Mouse (Mus musculus) testis, postnatal 10 days (tissue): ENCODE results near the gene Ets1.

Experiments used
- DNase-seq: peaks from one replicate; pipeline ENCODE4 v3.0.0; 2021; ENCODE audit warnings: low spot score

Ets1 gene

DNA sequence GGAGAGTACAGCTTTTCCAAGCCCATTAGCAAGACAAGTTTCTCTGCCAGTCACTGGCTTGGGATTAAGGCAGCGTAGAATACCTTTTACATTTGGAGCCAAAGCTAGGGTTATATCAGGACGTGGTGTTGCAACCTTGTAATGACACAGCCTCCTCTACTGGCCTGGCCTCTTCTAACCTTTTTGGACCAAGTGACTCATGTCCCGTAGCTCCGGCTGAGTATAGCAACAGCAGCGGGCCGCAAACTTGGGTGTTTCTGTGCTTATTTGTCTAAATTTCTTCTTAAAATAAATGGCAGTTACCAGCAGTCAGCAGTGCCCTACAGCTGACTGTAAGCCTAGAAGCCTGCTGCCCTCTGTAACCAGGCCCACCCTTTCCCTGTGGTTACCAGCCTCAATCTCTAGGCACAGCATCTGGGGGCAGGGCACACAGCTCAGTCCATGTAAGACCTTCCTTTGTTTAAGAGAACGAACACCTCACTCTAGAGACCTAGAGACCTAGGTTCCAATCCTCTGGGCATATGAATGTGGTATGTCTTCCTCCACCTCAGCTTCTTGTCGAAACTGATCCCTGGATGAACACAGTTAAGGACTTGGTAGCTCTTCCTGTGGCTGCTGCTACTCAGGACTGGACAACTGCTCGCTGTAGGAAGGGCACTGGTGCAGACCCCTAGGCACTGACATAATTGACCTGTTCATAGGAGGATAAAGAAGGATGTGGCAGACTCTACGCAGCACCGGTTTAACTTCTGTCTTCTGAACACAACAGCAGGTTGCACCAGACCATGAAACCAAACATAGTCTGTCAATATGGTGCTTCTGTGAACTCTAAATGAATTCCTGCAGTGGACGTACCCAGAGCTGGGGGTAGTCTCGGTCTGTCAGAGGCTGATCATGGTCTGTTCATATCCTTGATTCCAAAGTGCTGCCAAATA, 94.9 kb downstream of the Ets1 start:
- DNase-seq: no peak

DNA sequence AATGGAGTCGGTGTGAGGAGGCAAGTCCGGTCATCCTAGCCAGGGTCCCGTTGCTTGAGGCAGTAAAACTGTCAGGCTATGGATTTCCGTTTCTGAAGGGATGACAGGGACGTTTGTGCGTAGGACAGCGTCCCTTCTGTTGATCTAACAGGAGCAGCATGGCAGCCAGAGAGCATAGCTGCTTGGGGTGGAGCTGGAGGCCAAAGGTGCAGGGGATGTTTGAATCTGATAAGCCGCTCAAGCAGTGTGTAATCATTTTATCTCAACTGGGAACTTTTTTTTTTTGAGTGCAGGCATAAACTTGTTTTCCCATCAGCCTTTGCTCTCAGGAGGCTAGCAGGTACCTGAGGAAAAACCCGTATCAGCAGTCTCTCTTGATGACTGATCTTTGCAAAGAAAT, 95.8 kb downstream of the Ets1 start:
- no peak for DNase-seq

DNA sequence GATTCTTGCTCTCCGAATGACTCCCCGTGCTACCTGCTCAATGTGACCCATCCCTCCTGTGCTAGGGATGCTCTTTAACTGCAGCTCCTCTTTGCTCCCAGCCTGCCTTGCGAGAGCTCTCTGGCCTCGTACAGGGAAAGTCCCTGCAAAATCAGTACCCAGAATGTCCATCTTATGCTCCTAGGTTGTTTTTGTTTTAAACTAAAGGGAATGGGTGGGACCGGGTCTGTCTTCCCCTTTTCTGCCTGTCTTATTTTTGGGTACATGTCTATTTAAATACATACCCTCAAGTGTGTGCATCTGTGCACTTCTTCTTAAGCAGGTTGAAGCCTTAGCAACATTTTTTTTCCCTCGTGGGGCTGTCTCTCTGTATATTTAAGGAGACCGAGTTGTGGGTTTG, 99.0 kb downstream of the Ets1 start:
- DNase-seq: no peak

DNA sequence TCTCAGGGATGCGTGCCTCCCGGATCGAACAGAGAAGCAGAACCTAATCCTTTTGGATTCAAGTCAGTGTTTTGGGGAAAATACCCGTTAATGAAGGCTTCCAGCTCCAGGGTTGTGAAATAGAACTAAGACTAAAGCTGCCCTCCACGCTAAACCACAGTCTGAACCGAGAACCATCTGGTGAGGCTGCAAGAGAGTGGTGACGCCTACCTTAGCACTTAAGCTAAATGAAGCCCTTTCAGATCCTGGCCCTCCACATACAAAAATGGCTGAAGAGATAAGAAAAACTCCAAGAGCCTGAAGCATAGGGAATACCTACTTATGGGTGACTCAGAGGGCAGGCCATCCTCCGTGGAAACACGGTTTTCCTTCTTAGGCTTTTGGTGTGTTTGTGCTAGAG, 100.0 kb downstream of the Ets1 start:
- DNase-seq: no peak

DNA sequence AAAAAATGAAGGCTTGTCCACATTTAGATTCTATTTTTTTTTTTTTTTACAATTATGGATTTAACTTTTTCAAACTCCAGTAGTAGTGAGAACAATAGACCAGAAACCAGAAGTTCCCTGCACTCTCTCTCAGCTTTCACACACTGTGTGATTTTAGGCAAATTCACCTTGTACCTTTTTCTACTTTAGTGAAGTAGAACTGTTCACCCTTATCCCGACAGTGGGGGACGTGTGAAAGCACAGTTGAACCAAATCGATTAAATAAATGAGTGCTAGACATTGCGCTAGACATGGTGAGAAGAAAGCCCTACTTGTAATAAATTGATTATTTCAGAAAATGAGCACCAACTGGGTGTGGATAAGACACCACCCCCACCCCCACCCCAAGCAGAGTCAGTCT, 104.0 kb downstream of the Ets1 start:
- DNase-seq: no peak

DNA sequence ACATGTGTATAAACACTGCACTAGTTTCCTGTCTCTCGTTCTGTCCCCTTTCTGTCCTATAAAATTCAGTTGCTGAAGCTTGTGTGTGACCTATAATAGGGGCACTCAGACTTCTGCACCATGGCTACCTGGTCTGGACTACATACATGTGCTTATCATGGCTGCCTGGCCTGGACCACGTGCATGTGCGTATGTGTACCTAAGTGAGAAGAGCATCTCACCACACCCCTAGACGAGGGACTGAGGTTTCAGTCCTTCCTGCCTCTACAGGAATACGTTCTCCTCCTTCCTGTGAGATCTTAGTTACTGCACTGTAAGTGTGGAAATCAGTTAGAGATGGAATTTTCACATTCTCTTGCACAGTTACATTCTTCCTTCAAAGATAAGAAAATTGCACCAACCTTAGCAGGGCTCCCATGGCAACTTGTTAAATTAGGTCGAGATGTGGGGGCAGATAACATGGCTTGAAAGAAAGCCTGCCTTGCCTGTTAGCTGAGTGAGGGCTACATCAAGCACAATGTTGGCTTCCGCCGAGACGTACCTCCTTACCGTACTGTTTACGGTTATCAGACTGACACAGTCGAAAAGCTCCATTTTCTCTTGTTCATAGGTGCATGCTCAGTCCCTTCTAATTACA, 104.8 kb downstream of the Ets1 start:
- DNase-seq: no peak

DNA sequence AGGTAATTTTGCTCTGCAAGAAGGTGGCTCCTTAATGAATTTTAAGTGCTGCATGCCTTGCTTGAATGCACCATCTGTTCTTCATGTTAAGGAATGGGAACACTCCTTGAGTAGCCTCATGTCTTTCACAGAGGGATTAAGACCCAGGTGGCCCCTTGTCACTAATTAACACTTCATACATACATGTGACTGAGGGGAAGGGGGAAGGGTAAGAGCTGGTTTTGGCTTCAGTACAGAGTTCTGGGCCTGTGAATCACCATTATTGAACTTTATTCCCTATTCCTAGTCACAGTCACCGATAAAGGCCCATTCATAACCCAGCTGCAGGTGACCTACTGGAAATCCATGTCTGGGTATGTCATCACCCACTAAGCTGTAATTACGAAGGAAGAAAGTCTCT, 105.7 kb downstream of the Ets1 start:
- no peak for DNase-seq

DNA sequence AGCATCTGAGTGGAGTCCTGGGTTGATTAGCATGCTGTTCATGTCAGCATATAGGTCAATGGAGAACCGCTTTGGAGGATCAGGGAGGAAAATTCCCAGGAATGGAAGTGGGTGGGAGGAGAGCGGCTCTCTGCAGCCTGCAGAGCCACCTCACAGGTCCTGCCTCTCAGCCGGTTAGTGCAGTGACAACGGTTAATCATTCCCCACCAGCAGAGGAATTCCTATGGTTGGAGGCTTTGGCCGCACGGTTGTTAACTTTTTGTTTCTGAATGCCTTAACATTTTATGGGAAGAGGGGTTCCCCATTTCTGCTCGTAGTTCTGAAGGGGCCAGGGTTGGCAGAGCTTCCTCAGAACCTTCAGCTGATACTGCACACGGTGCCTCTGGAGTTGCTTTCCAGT, 107.1 kb downstream of the Ets1 start:
- DNase-seq: no peak

DNA sequence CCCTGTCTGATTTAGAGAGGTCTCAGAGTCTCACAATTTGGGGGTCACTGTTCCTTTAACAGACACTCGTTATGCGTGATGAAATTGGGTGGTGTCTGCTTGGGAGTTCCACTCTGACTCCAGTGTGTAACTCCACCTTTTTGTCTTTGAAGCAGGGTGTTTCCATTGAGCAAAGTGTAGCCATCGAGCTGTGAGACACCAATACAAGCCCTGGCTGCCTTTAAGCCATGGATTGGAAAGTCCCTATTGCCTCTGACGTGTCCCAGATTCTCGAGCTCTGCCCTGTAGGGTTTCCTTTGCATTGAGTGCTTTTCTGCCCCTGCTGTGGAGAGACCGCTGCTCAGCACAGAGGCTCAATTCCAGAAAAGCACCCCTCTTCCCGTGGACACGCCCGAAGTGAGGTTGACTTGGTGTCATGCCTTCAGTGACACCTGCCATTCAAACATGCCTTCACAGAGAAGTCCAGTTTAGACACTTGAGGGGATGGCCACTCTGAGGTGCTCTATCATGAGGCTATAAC, 107.7 kb downstream of the Ets1 start:
- no peak for DNase-seq

DNA sequence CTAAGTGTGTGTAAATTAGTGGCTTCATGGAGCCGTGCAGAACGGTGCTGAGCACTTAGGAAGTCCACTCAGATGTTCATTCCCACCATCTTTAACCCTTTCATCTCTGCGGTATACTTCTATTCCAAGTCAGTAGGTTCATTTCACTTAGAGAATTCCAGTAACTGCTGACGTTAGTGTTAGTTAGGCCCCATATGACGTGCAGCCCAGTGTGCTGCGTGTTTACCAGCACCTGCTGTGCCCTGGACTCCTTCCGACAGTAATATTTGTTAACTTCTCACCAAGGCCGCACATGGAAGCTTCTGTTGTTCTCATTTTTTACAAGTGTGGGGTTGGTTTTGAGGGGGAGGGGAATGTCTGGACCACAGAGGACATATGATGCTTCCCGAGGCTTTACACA, 108.3 kb downstream of the Ets1 start:
- no peak for DNase-seq

DNA sequence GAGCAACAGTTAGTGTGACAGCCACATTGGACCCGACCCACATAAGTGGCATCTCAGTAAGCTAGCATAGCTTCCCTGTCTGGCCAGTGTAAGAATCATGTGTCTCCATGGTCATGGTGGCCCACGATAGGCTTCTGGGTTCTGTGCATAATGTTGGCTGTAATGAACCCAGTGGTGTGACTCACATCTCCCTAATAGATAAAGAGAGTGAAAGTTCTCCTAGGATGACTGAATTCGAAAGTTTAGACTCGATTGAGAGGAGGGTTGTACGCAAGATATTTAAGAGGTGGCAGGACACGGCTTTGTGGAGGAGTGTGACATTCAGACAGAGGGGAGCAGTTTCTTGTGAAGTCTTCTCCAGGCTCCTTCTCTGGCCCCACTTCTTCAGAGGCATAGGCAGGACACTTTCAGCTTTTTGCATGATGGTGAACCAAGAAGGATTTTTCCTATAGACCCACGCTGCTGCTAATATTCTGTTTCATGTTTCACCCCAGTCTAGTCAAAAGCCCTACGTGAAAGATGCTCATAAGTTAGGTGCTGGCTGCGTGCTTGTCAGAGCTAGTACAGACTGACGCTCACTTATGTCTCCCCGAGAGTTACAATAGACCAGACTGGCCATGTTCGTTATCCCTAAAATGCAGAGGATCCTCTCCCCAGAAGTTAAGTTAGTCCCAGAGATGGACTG, 109.2 kb downstream of the Ets1 start:
- no peak for DNase-seq

DNA sequence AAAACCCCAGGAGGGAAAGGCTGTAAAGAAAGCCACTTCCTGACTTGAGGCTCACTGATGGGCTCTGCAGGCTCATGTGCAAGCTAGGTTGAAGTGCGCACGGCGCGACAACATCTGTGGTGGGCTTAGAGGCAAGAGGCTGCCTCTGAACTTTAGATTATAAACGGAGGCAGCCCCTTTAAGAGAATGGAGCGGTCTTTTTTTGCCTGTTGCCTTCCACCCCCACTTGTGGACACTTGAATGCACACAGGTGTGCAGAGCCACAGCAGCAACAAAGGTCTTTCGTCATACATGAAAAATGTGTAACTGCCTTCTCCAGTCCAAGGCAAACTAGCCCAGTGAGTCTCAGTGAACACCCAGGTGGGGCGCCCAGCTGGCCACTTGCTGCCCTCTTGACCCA, 110.0 kb downstream of the Ets1 start:
- no peak for DNase-seq

DNA sequence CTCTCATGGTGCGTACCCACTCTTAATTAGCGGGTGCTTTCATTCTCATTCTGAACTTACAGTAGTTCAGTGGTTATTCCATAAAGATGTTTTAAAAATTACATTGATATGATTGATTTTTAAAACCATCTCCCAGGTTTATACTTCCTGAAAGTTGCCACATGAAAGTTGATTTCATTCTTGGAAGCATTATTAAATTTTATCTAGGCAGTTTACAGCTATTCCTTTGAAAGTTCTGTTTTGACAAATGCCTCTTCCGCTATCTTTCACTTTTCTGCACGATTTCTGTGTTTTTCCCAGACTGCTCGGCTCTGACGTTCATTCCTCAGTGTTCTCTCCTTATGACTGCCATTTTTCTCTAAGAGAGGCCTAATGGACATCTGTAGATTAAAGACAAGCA, 110.6 kb downstream of the Ets1 start:
- DNase-seq: no peak

DNA sequence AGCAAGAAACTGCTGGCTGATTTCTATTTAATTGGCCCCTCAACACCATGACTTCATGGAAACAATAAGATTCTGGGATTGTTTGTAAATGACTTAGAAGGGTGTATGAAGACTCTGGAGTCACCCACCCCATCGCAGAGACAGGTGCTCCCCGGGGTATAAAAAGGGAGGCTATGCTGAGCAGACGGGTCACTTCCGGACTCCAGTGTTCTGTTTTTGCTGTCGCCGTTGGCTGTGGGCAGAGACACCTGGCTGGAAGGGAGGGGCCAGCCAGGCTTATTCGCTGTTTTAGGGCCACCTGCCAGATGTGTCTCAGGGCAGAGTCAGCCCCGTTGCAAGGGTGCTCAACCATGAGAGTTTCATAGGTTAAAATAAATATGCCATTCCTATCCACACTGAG, 111.6 kb downstream of the Ets1 start:
- DNase-seq: no peak

DNA sequence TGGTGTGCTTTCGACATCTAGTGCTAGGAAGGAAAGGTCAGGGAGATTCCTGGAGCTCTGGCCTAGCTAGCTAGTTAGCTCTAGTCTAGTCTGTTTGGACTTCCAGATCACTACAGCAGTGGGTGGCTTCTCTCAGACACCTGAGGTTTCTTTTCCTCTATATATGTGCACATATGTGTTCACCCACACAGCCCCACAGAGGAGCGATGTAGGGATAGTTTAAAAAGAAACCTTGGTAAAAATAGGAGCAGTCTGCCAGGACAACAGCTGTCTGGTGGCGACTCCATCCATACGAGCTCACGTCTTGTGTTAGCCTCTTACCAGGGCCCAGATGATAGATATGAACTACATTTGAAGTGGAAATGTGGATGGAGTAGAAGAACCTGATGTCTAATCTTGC, 112.5 kb downstream of the Ets1 start:
- no peak for DNase-seq

DNA sequence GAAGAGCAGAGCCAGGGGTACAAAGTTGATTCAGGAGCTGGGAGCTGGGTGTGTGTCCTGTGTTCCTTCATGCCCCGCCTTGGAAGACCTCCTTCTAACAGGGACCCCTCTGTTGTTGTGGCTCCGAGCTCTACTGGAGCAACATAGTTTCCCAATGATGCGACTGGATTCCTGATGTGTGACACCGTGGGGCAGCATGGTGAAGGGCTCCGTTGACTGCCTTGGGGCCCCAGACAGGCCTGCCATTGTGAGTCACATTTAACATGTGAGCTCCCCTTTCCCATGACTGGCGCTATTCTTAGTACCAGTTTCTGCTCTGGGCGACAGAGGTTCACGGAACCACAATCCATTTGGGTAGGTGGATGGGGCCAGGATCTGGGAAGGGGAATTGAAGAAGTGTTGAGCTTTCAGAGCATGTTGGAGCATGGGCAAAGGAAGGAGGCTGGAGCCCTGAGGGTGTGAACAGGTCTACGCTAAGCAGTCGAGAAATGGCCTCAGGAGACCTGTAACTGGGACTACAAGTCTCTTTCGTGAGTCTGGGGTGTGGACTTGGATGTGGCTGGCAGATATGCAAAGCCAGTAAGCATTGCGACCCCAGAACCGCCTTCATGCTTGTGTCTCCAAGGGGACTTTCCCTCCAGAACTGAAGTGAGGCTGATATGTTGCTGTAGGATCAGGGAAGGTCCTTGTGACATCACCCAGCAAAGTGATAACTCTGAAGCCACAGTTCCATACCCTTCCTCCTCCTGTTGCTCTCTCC, 113.9 kb downstream of the Ets1 start:
- DNase-seq: no peak

DNA sequence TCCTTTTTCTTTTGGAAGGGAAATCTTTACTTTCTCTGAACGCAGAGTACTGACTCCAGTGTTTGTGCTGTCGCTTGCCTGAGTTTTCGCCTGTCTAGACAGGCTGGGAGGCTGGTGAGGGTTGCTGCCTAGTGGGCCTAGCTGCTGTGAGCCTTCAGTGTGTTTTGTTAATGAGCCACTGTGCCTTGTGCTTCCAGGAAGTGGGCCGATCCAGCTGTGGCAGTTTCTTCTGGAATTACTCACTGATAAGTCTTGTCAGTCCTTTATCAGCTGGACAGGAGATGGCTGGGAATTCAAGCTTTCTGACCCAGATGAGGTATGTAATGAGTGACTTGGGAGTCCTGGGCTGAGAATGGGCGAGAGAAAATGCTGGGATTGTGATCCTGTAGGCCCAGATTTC, 116.6 kb downstream of the Ets1 start:
- DNase-seq: no peak

DNA sequence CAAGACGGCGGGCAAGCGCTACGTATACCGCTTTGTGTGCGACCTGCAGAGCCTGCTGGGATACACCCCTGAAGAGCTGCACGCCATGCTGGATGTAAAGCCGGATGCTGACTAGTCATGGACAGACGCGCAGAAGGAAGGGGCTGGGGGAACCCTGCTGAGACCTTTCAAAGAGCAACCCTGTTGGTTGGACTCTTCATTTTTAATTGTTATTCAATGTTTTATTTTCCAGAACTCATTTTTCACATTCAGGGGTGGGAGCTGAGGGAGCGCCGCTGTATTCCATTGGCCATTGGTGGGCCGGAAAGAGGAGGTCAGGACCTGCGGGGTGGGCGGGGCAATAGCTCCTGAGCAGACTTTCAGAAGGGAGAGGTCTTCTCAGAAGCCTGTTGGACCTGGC, 118.3 kb downstream of the Ets1 start:
- no peak for DNase-seq

DNA sequence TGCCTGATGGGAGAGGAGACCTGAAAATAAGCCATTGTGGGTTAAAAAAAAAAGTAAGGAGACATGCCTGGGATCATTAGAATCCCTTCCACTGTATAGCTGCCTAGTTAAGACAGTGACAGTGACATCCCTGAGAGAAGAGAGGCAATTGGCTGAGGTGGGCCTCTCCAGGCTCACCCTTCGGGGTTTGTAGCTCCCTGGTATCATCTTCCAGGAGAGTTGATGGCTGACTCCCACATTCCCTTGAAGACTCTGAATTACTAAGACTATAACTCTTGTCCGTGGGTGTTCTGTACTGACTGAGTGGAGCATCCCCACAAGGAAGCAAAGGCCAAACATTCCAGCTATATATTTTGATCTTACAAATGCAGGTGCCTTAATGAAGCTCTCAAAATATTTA, 120.0 kb downstream of the Ets1 start:
- DNase-seq: no peak

DNA sequence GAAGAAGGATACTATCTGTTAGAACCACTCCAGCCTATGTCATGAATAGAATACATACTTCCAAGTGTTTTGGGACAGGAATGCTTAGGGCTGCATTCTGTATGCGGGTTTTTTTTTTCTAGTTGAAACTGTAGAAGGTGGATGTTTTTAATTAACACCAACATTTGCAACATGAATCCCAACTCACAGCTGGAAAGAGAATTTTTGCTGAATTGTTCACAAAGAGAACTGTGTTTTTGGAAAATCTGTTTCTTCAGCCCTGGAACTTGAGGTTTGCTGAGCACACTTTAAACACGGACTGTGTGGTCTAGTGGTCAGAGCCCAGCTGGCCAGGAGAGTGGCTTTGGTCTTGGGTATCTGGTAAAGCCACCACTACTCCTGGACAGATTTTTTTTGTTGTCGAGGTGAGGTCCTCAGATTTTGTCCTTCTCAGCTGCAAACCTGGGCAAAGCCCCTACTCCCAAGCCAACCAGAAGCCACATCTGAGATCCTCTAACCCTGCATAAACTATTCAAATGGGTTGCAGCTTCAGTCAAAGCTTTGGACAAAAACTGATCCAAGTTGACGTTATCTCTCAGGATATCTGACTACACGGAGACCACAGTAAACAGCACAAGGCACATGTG, 122.4 kb downstream of the Ets1 start:
- no peak for DNase-seq

DNA sequence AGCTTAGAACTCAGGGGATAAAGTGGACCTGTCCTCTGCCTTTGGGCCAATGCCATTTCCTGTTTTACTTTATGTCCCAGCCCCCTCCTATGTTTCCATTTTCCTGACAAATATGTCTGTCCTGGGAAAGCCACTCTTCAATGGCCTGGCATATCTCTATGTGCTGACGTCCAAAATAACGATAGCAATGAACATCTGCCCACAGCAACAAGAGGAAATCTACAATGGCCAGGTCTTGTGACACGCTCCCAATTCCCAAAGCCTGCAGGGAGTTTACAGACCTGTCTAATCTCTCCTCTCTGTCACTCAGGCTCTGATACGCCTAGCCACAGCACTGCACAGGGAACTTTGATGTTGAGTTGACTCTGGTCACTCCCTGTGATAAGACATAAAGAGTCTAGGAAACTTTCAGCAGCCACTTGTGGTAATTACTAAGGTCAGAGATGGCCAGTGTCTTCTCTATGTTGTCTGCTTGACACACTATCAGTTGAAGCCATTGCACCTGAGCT, 124.7 kb downstream of the Ets1 start:
- DNase-seq: no peak

DNA sequence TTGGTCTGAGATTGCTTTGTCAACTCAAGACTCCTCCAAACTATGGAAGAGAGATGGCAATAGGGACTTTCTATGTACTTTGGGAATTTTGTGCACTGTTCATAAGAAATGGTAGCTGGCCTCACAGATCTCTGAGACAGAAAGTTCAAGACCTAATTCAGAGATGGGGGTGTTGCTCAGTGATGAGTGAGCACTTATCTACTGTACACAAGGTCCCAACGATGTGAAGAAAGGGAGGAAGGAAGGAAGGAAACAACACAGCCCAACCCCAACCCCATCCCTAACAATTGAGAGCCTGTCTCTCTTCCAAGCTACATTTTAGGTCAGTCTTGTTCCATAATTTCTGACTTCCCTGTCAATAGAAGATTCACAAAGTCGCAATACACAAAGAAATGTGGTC, 125.3 kb downstream of the Ets1 start:
- no peak for DNase-seq
